Mouse (Mus musculus): Measurements from ENCODE around the gene Dpf1. TPM values are rescaled to one million over a fixed set of nuclear protein-coding genes. Genes with fewer than 3 reads are reported as not detected.

Gene Dpf1
- under 1 TPM in 3 of 4 experiments, not detected in 1; 0.13 to 0.23 (median 0.22) TPM for total RNA-seq (2022)

- DNase-seq (ENCODE audit: low spot score) = no peak
These were observed at the start of gene Dpf1 for GRCm38 (mm10) chr7:29303738-29304462. Gene Dpf1, plus strand, starts transcription at chr7:29303951.

DNA sequence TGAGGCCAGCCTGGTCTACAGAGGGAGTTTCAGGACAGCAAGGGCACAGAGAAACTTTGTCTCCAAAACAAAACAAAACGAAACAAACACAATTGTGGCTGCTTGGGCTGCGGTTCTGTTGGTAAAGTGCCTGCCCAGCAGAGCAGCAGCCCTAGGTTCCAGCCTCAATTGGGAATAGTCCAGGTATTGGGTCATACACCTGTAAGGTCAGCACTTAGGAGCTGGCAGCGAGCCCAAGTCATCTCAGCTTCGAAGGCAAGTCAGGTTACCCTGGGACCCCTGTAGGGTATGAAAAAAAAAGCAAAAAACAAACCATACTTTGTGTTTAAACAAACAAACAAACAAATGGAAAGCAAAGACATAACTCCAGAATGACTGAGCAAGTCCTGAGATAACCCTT is 47.9 kb upstream of the Dpf1 start:
- DNase-seq (ENCODE audit: low spot score) = no peak

DNA sequence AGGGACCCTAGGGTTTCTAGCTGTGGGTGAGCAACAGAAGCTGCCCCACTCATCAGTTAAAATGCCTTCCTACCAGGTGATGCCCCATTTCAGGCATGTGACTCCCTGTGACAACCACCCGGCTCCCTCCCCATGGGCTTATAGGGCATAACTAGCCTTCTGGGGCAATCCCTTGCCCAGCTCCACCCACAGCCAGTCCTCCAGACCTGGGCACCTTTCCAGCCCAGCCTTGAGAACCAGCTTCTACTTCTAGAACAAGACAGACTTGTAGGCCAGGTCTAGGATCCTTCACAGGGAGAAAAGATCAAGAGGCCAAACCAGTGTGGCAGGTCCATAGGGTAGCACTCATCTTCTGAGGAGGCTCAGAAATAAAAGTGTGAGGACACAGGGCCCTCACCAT is 46.4 kb upstream of the Dpf1 start:
- no peak for DNase-seq (ENCODE audit: low spot score)

- DNase-seq (ENCODE audit: low spot score) = no peak
These were observed 43.7 kb upstream of the Dpf1 start for GRCm38 (mm10) chr7:29259781-29260730.

- no peak for DNase-seq (ENCODE audit: low spot score)
These were observed 41.6 kb upstream of the Dpf1 start for GRCm38 (mm10) chr7:29262151-29262550.

DNA sequence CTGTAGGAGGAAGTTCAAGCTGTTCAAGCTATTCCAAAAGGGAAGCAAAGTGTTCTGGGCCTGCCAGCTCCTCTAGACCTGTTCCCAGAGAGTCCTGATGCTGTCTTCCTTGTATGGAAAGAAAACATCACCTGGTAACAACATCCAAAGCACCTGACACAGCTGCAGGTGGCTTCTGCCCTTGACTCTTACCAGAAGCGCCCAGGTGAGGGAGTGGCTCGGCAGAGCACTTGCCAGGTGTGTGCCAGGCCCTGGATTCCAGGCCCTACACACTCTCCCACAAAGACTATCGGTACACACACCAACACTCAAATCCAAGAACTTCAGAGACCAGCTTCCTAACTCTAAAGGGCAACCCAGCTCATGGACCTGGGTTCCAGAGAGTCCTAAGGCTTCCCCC is 39.9 kb upstream of the Dpf1 start:
- no peak for DNase-seq (ENCODE audit: low spot score)

GRCm38 (mm10) chr7:29265636-29266035 is 38.1 kb upstream of the Dpf1 start:
- DNase-seq (ENCODE audit: low spot score) = no peak

DNA sequence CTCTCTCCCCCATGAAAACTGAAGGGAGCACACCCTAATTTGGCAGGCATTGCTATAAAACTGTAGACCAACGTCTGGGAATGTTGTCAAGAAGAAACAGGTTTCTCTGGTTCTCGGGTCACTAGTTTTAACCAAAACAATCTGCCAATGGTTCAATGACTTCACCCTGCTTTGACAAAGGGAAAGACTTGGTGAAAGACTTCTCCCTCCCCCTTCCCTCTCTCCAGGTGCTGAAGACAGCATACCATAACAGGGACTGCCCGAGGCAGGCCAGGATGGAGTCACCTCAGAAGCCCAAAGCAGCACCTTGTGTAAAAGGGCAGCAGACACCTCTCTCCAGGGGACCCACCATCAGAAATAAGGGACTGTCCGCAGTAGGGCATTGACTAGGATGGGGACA is 36.8 kb upstream of the Dpf1 start:
- no peak for DNase-seq (ENCODE audit: low spot score)

- DNase-seq (ENCODE audit: low spot score) = no peak
These were observed 33.3 kb upstream of the Dpf1 start for GRCm38 (mm10) chr7:29270445-29270844.

DNA sequence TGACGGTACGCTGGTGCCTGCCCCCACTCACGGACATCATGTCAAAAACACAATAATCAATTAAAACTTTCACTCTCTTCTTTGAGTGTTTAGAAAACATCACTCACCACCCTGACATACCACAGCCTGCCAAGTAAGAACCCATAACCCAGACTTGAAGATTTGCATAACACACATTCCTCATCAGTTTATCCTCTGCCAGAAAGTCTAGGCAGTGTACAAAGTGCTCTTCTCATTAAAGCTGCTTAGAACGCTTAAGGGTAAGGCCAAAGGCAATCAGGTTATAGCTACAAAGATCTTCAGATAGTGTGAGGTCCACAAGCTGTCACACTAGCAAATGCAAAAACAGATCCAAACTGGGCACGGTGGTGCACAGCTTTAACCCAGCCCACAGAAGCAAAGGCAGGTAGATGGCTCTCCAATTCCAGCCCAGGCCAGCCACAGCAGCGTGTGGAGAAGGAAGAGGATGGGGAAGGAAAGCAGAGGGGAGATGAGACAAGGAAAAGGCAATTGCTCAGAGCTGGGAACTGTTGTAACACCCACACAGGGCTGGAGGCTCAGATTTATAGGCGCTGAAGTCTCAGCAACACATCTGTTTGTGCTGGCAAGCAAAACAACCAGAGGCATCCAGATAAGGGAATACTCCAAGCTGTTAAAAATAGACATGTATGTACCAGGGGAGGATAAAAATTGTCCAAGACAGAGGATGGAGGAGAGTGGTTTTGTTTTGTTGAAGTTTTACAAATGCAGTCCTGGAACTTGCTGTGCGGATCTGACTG is 31.9 kb upstream of the Dpf1 start:
- DNase-seq (ENCODE audit: low spot score) = no peak

- no peak for DNase-seq (ENCODE audit: low spot score)
These were observed 27.0 kb upstream of the Dpf1 start for GRCm38 (mm10) chr7:29276715-29277114.

DNA sequence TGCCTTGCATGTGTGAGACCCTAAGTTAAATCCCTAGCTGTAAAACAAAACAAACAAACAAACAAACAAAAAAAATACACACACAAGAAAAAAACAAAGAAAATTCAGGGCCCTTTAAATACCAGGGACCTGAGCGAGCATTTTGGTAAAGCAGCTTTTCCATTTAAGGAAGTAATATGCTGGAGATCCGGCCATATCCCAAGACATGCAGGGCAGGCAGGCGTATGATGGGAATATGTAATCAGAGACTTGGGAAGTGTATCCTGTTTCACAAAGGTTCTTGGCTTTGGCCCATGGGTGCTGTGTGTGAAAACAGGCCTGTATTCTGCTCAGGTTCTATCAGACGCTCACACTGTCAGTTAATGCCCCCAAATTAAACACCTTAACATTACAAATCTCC is 26.2 kb upstream of the Dpf1 start:
- DNase-seq (ENCODE audit: low spot score) = no peak

- no peak for DNase-seq (ENCODE audit: low spot score)
These were observed 24.5 kb upstream of the Dpf1 start for GRCm38 (mm10) chr7:29279261-29279660.

DNA sequence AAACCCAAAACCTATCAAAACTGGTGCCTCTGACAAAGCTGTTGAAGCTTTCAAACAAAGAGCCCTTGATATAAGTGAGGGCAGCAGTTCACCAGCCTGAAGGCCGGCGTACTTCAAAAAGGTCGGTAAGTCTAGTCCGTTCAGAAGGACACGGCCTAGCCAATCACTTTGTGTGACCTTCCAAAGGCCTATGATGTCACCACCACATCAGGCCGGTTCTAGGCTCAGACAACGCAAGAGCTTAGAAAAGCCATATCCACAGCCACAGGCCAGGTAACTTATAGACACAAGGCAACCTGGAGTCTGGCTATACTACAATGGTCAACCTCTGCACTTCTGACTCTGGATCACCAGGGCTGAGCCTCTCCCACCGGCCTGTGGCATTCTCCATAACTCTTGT is 23.8 kb upstream of the Dpf1 start:
- no peak for DNase-seq (ENCODE audit: low spot score)

GRCm38 (mm10) chr7:29280801-29281200 is 22.9 kb upstream of the Dpf1 start:
- DNase-seq (ENCODE audit: low spot score) = no peak

DNA sequence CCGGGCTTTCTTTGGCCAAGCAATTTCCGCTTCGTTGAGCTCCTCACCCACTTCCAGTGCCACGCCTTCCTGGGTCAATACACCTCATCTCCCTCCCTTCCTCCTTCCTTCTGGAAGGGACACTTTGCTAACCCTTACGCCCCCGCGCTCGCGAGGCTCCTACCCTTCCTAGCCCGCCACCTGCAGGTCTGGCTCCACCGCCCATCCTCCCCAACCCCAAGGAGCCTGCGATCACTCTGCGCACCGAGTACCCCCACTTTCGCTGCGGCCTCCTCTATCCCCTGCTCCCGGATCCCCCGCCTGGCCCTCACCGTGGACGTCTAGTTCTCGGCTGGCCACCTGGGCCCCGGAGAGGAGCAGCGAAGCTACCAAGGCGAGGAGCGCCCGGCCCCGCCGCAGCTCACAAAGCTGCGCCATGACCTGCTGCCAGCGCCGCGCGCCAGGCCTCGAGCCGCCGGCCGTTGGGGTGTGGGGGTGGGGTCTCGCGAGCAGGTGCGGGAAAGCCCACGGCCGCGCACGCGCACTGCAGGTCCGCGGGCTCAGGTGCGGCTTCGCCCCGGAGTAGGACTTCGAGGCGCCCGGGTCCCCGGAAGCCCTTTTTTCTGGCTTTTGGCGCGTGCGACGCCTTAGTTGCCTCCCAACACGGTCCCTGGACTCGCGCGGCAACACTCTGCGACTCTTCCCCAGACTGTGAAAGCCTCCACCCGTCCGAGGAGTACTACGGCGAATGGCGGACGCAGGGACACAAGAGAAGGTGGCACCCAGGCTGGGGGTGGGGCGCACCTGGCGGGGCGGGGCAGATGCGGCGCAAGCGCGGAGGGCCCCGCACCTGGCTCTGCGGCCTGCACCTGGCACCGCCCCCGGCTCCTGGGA is 22.3 kb upstream of the Dpf1 start, which contains the start of gene Spint2:
Spint2 (minus strand) TSS at position 712 of the 873 bp plus-strand sequence.
- no peak for DNase-seq (ENCODE audit: low spot score)

DNA sequence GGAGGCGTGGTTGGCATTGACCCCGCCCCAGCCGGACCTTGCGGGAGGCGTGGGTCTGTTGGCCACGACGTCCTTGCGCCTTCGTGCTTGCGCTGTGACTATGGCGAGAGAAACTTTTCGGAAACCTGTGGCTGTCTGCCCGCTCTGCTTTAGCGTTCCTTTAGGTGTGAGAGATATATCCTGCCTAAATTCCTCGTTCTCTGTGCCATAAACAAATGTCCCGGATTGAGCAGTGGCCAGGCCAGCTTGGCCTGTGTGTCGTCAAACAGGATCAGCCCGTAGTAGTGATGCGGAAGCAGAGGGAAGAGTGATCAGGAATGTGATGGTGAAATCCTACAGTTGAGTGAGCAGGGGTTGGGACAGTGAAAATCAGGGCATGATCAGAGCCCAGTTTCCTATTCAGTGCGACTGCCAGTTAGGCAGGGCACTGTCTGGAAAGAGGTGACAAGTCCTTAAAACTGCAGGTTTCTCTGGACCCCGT is 21.6 kb upstream of the Dpf1 start:
- no peak for DNase-seq (ENCODE audit: low spot score)

- no peak for DNase-seq (ENCODE audit: low spot score)
These were observed 19.9 kb upstream of the Dpf1 start for GRCm38 (mm10) chr7:29283876-29284275.

GRCm38 (mm10) chr7:29284523-29284922 is 19.2 kb upstream of the Dpf1 start:
- no peak for DNase-seq (ENCODE audit: low spot score)

- DNase-seq (ENCODE audit: low spot score) = no peak
These were observed 16.3 kb upstream of the Dpf1 start for GRCm38 (mm10) chr7:29287481-29287880.

DNA sequence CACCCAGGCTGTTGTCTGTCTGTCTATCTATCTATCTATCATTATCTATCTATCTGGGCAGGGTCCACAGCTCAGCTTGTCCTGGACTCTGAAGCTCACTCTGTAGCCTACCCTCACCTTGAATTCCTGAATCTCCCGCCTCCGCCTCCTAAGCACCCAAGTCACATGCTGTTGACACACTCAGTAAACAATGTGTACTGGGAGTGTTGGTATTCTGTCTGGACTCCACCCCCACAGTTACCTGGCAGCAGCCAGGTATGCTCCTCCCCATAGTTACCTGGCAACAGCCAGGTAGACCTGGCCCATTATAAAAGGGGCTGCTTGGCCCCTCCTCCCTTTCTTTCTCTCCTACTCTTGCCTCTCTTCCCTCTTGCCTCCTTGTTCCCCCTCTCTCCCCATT is 15.7 kb upstream of the Dpf1 start:
- no peak for DNase-seq (ENCODE audit: low spot score)

Measured in heart, adult 8-10 months (tissue).